Mouse (Mus musculus): ENCODE data around the gene Tmem120b.

The Tmem120b gene

GRCm38 (mm10) chr5:123127031-123127430, 58.8 kb downstream of the Tmem120b start:
- CTCF ChIA-PET, result interaction anchor here in 3 of 4 experiments (0.6 to 4.5 kb wide), 12 partner anchors 11 to 356 kb away, joined by 3 to 18 read pairs (median 4); no protein-coding TSS in a partner anchor
- POLR2A ChIA-PET, result interaction anchor here in 2 of 4 experiments (0.6 to 2.0 kb wide), 11 partner anchors 9 to 132 kb away, joined by 3 to 8 read pairs (median 3); partner anchors contain the start of gene Psmd9 (in 1 of the 2)

GRCm38 (mm10) chr5:123128426-123129169, 60.4 kb downstream of the Tmem120b start:
- POLR2A ChIA-PET, result interaction anchor here (0.6 to 2.4 kb wide), 12 partner anchors 8 to 278 kb away, joined by 3 to 8 read pairs (median 3); partner anchors contain the start of gene Wdr66 (in 1 of the 4)
- CTCF ChIA-PET, result interaction anchor here (0.6 to 4.5 kb wide), 14 partner anchors 9 to 141 kb away, joined by 3 to 18 read pairs (median 4); no protein-coding TSS in a partner anchor

GRCm38 (mm10) chr5:123129170-123129757, 61.0 kb downstream of the Tmem120b start:
- POLR2A ChIA-PET, result interaction anchor here in 3 of 4 experiments (0.6 to 2.4 kb wide), 9 partner anchors 9 to 242 kb away, joined by 3 to 8 read pairs (median 3); partner anchors contain the start of gene Wdr66 (in 1 of the 3)
- CTCF ChIA-PET, result interaction anchor here (0.6 to 4.5 kb wide), 10 partner anchors 20 to 142 kb away, joined by 3 to 18 read pairs (median 6); no protein-coding TSS in a partner anchor

DNA sequence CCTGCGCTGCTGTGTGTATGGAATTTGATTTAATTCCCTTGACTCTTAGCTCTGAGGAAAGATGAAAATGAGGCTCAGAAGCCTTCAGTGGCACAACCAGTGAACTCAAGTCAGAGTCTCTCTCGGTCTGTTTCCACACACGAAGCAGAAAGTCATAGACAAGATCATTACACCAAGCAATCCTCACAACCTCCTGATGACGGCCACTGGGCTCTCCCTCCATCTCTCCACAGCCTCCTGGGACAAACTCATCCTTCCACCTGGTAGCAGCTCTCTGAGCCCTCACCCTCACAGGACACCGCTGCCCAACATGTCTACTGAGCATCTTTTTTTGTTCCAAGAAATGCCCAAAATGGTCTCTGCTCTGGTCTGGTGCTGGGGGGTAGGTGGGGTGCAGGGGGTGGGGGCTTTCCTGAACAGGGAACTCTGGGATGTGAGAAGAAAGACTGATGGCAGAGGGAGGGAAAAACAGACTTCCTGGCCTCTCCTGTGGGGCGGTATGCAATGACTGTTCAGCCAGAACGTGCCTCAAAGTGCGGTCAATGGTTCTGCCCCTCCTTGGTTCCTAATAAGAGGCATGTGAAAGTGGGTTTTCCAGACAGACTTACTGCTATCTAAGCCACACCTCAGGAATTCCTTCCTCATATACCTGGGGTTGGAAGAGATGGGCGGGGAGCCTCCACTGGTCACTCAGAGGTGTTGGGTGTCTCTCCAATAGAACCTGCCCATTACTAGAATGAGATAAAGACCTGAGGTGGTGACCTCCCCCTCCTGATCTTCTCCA, 62.0 kb downstream of the Tmem120b start:
- CTCF ChIA-PET, result interaction anchor here in 1 of 4 experiments (4.5 kb wide), 1 partner anchor 19 kb away, joined by 18 read pairs; no protein-coding TSS in a partner anchor
- POLR2A ChIA-PET, result interaction anchor here in 2 of 4 experiments (1.4 to 2.4 kb wide), 2 partner anchors 10 to 29 kb away, joined by 3 to 8 read pairs; no protein-coding TSS in a partner anchor

DNA sequence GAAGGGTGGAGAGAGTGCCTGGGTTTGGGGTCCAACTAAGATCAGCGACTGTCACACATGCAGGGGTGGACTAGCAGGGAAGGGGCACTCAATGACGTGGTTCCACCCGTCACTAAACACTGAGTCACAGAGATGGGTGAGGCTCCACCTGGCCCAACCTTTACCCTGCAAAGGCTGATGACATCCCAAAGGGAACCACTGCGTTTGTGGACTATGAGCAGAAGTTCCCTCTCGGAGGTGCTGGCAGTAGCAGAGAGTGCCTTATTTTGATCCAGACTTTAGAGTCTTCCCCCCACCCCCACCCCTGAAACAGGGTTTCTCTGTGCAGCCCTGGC, 62.6 kb downstream of the Tmem120b start:
- ChIA-PET CTCF (interaction anchor here in 2 of 4 experiments (2.2 to 8.8 kb wide), 4 partner anchors 10 to 25 kb away, joined by 48 to 427 read pairs (median 186); no protein-coding TSS in a partner anchor), POLR2A (interaction anchor here in 3 of 4 experiments (5.5 to 11.5 kb wide), 4 partner anchors 16 to 27 kb away, joined by 53 to 411 read pairs (median 179); partner anchors contain the start of gene Setd1b (in 1 of the 3))

GRCm38 (mm10) chr5:123132308-123133071, 64.3 kb downstream of the Tmem120b start, which contains the start of gene Rhof:
Gene Rhof (minus strand): TSS chr5:123132692.
- CTCF ChIA-PET, result interaction anchor here (0.5 to 8.8 kb wide), 96 partner anchors 8 to 1338 kb away, joined by 3 to 427 read pairs (median 4); partner anchors contain the start of genes Hpd (in 2 of the 4), Psmd9 (in 2 of the 4), Orai1 (in 1 of the 4) and Setd1b (in 1 of the 4)

DNA sequence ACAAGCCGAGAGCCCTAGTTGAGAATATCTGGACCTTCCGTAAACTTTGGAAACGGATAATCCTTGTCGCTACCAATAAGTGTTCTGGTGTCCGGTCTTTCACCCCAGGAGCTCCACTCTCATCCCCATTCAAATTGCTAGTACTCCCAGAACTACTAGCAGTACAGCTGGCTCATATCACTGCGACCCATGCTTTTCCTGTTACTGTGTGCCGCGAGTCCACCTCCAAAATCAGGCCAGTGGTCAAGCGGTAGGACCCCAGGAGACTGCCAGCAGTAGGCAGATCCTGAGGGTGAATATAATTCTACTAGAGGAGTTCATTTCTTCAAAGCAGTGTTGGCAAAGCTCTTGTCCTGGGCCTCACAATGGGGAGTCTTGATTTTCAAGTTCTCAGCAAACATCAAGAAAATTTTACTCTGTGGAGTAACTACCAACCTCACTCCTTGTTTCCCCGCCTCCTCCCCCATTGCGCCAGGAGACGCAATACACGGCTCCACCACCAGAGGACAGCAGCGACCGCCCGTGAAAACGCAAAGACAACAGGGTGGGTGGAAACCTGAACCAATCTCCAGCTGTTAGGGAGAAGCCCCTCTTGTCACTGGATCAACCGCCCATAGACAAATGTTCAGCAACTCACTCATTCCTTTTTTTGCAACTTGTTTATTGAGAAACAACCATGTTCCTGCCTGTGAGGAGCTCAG, 65.0 kb downstream of the Tmem120b start:
- ChIA-PET CTCF (interaction anchor here (0.6 to 8.8 kb wide), 78 partner anchors 8 to 1337 kb away, joined by 3 to 427 read pairs (median 5); partner anchors contain the start of genes Psmd9 (in 2 of the 4), Orai1 (in 1 of the 4), Setd1b (in 1 of the 4) and Tctn1 (in 1 of the 4)), POLR2A (interaction anchor here (0.6 to 11.5 kb wide), 39 partner anchors 9 to 1190 kb away, joined by 3 to 473 read pairs (median 6); partner anchors contain the start of genes Setd1b (in 3 of the 4), Orai1 (in 1 of the 4) and Psmd9 (in 1 of the 4))

More at GRCm38 (mm10) chr5:123132308-123133071, 64.3 kb downstream of the Tmem120b start, which contains the start of gene Rhof:
- POLR2A ChIA-PET, result interaction anchor here (0.5 to 11.5 kb wide), 43 partner anchors 11 to 1190 kb away, joined by 3 to 473 read pairs (median 5); partner anchors contain the start of genes Psmd9 (in 2 of the 4) and Setd1b (in 2 of the 4)

GRCm38 (mm10) chr5:123133784-123134143, 65.5 kb downstream of the Tmem120b start:
- CTCF ChIA-PET, result interaction anchor here (0.6 to 8.8 kb wide), 52 partner anchors 9 to 799 kb away, joined by 3 to 427 read pairs (median 6); partner anchors contain the start of genes Psmd9 (in 2 of the 4) and Setd1b (in 1 of the 4)
- POLR2A ChIA-PET, result interaction anchor here (0.5 to 11.5 kb wide), 37 partner anchors 8 to 971 kb away, joined by 3 to 473 read pairs (median 6); partner anchors contain the start of genes Setd1b (in 3 of the 4), Diablo (in 1 of the 4), Orai1 (in 1 of the 4) and Psmd9 (in 1 of the 4)

DNA sequence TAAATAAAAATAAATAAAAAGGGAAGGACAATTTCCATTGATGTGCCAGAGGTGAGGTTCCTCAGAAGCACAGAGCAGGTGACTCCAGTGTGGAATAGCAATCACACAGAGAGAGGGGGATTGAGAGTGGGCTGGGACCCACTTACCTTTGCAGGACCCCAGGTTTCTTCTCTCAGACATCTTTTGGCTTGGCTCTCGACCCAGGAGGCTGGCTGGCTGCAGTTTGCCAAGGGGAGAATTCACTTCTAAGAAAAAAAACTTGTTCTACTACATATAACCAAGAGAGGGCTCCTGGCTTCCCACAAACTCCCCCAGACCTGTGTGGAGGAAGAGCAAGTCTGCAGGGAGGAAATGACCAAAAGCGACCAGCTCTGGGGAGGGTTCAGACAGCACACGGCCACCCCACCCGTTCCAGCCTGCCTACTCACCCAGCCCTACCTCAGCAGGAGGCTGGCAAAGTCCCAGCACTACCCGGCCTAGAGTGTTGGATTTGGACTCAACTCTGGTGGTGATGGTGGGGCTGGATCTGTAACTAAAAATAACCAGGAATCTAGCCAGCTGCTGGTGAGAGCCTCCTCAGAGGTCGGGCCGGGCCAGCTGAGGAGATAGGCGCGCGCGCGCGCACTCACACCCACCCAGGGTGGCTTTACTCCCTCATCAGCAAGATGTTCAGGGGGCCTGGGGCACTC, 66.1 kb downstream of the Tmem120b start:
- ChIA-PET CTCF (interaction anchor here (0.5 to 8.8 kb wide), 43 partner anchors 10 to 595 kb away, joined by 3 to 427 read pairs (median 6); partner anchors contain the start of gene Psmd9 (in 2 of the 4)), POLR2A (interaction anchor here (0.5 to 11.5 kb wide), 59 partner anchors 7 to 972 kb away, joined by 3 to 473 read pairs (median 4); partner anchors contain the start of genes Setd1b (in 3 of the 4), Mlxip (in 2 of the 4), Orai1 (in 2 of the 4) and Anapc5 (in 1 of the 4))

- ChIA-PET POLR2A (interaction anchor here (0.5 to 11.5 kb wide), 48 partner anchors 11 to 892 kb away, joined by 3 to 473 read pairs (median 4); partner anchors contain the start of genes Mlxip (in 2 of the 4), Orai1 (in 2 of the 4), Setd1b (in 2 of the 4) and Anapc5 (in 1 of the 4)), CTCF (interaction anchor here (0.5 to 8.8 kb wide), 24 partner anchors 13 to 94 kb away, joined by 3 to 427 read pairs (median 25); partner anchors contain the start of gene Psmd9 (in 2 of the 4))
Observed at GRCm38 (mm10) chr5:123134875-123135382, 66.7 kb downstream of the Tmem120b start.

DNA sequence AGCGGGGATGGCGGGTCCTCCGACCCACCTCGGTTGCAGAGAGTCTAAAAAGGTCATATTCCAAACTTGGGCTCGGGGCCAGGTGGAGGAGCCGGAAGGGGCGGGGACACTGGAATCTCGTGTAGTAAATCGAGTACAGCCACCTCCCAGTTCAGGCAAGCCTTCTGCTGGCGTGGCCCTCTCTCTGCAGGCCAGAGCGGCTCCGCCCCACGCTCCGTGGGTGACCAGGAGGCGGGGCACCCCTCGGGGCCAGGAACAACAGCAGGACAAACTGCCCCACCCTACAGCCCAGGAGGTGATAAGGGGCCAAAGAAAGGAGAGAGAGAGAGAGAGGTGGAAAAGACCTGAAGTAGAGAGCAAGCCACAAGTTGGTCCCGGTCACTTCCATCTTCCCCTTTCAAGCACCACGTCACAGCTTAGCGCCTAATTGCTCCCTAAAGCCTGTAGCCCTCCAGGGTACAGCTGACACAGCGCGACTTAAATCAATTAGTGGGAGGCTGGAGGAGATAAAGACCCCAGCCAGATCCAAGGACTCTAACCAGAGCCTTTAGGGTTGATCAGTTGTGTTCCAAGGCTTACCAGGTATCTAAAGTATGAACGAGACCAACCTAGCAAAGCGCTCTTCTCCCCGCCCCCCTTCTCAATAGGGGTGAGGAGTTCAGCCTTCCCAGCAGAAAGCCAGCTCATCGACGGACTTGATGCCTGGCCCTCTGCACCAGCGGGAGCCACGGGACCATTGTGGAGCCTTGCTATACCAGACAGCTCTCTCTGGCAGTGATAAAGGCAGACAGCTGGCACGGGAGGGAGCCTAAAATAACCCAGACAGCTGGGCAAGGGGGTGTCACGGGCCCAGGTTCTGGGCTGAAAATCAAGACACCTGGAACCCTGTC, 67.5 kb downstream of the Tmem120b start:
- CTCF ChIA-PET, result interaction anchor here (0.6 to 8.8 kb wide), 19 partner anchors 11 to 72 kb away, joined by 3 to 427 read pairs (median 29); partner anchors contain the start of gene Psmd9 (in 2 of the 4)
- POLR2A ChIA-PET, result interaction anchor here (0.8 to 11.5 kb wide), 42 partner anchors 9 to 1540 kb away, joined by 3 to 473 read pairs (median 4); partner anchors contain the start of genes Mlxip (in 2 of the 4), Orai1 (in 2 of the 4), Setd1b (in 2 of the 4) and Anapc5 (in 1 of the 4)

GRCm38 (mm10) chr5:123136361-123137043, 68.3 kb downstream of the Tmem120b start:
- ChIA-PET CTCF (interaction anchor here (0.6 to 8.8 kb wide), 11 partner anchors 10 to 50 kb away, joined by 3 to 427 read pairs (median 94); partner anchors contain the start of gene Psmd9 (in 2 of the 4)), POLR2A (interaction anchor here (0.8 to 11.5 kb wide), 32 partner anchors 8 to 1541 kb away, joined by 3 to 473 read pairs (median 6); partner anchors contain the start of genes Psmd9 (in 2 of the 4) and Setd1b (in 2 of the 4))
